Mouse (Mus musculus) hindbrain, embryonic 13.5 days (tissue): Measurements from ENCODE around the gene Gna14. TPM values are rescaled to one million over a fixed set of nuclear protein-coding genes. Genes with fewer than 3 reads are reported as not detected.

Experiments used
- ATAC-seq: fragments of 200-750 bp; cut with Nextera tagmentation; 2 replicates; pipeline ENCODE4 v1.8.0; 2017; ENCODE audit warnings: moderate TSS enrichment; ENCODE audit not compliant: low FRiP score
- H3K27ac ChIP-seq: fragments of 300-500 bp; sonication (generic); 2 replicates; pipeline ENCODE4 v1.5.1; 2015; ENCODE audit warnings: inconsistent platforms, mild to moderate bottlenecking, moderate library complexity
- H3K27me3 ChIP-seq: fragments of 300-500 bp; sonication (generic); 2 replicates; pipeline ENCODE4 v1.6.1; 2015; ENCODE audit warnings: mild to moderate bottlenecking, inconsistent platforms
- H3K36me3 ChIP-seq: fragments of 300-500 bp; sonication (generic); 2 replicates; pipeline ENCODE4 v1.6.1; 2015; ENCODE audit warnings: mild to moderate bottlenecking, inconsistent platforms
- H3K4me1 ChIP-seq: fragments of 300-500 bp; sonication (generic); replicated peaks from 2 replicates; pipeline ENCODE4 v1.6.1; 2015; ENCODE audit warnings: inconsistent platforms
- H3K4me2 ChIP-seq: fragments of 300-500 bp; sonication (generic); 2 replicates; pipeline ENCODE4 v1.6.1; 2015; ENCODE audit warnings: inconsistent platforms, mild to moderate bottlenecking, moderate library complexity
- H3K4me3 ChIP-seq: fragments of 300-500 bp; sonication (generic); 2 replicates; pipeline ENCODE4 v1.5.1; 2015; ENCODE audit warnings: mild to moderate bottlenecking, inconsistent platforms
- H3K9ac ChIP-seq: fragments of 300-500 bp; sonication (generic); 2 replicates; pipeline ENCODE4 v1.6.1; 2015; ENCODE audit warnings: mild to moderate bottlenecking, inconsistent platforms
- H3K9me3 ChIP-seq: fragments of 300-500 bp; sonication (generic); 2 replicates; pipeline ENCODE4 v1.6.1; 2016; ENCODE audit warnings: inconsistent platforms
- WGBS: fragments of 180-500 bp; shearing (Covaris S2); methylation state at CpG from one replicate; pipeline ENCODE4 v1.1.7; 2015; 5-methylcytosine and 5-hydroxymethylcytosine counted together
- polyA plus RNA-seq: library from polyadenylated mRNA; unstranded; fragments of >200 nt; fragmentation: Nextera tagmentation; extraction: Ambion mirVana; gene quantifications from 2 replicates; pipeline ENCODE4 v1.2.1, GENCODE M21; 2015

Gene Gna14
- polyA plus RNA-seq, 1 experiment from 2014 or later, result 0.35 TPM

DNA sequence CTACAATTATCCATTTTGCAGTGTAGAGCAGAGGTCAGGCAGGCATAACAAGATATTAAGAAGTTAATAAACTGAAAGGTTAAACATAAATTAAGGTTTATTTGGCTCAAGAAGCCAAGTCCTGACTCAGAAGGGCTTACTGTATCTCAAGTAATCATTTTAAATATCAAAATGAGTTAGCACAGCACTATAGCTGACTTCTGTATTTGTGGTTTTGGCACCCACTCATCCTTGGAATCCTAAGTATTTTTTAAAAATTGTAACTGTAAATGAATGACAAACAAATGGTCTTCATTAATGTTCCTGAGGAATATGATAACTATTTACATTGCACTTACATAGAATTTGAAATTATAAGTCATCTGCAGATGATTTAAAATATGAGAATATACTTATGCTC, 189.4 kb downstream of the Gna14 start:
- no peaks in the 10 kb centered on the region for H3K27me3 ChIP-seq
- no peaks in the 10 kb centered on the region for H3K9me3 ChIP-seq
- no peak for ATAC-seq
- H3K36me3 ChIP-seq, result no peaks in the 10 kb centered on the region
- H3K27ac ChIP-seq, result no peak overlapping the region
- H3K4me2 ChIP-seq, result no peak overlapping the region
- H3K4me1 ChIP-seq, result no peaks in the 10 kb centered on the region
- H3K9ac ChIP-seq, result no peak overlapping the region
- no peak overlapping the region for H3K4me3 ChIP-seq

- ATAC-seq, result no peak
These were observed 190.2 kb downstream of the Gna14 start for GRCm38 (mm10) chr19:16625610-16626395.

More at GRCm38 (mm10) chr19:16625610-16626395, 190.2 kb downstream of the Gna14 start:
- Histone ChIP-seq H3K4me3 (no peak overlapping the region), H3K27ac (no peak overlapping the region), H3K9me3 (no peaks in the 10 kb centered on the region), H3K9ac (no peak overlapping the region), H3K27me3 (no peaks in the 10 kb centered on the region), H3K4me2 (no peak overlapping the region), H3K36me3 (no peaks in the 10 kb centered on the region), H3K4me1 (no peaks in the 10 kb centered on the region)
- 25% methylated on average over 14 of the region's 14 CpGs for WGBS
